Mouse (Mus musculus) NIH3T3 (cell line): ENCODE measurements at regions not wholly inside any gene's neighbourhood (a gene's known extent, or its start where the extent isn't known, plus 50 kb on each side); places are given as distances from the start of the nearest gene placed in this dataset.

Source experiments
- DNase-seq: peaks from one replicate; pipeline ENCODE4 v3.0.0-alpha.2; 2012; ENCODE audit warnings: low read depth

DNA sequence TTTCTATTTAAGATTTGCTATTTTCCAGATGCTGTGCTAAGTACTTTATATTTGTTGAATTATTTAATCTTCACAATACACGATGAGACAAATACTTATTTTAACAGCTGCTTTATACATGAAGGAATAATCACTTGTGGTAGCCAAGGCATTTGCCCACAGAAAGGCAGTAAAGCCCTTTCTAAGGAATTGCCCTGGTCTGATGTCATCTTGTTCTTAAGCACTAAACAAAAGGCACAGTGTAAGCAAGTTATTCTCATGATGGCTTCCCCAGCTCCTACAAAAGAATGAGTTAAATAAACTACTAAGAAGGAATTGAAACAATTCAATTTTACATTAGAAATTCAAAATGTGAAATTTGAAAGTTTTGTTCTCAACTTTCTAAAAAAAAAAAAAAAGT lies 358.8 kb downstream of the Cenpc1 start:
- DNase-seq: no peak

DNA sequence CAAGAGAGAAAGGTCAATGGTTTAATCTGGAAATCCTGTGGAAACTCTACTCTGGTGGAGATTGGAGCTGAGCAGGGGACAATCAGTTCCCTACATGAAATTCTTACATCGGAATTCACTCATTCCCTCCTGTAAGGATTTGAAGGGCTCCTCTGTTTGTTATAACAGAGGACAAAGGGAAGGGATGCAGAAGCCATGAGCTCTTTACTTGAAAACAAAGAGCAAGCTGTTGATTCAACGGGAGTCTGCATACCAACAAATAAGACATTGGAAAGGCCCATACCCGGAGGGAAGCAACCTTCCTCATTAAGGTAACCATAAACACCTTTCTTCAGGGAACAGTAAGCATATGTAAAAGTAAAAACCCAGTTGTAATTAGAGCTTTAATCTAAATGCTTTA lies 359.3 kb downstream of the Cenpc1 start:
- DNase-seq: no peak

DNA sequence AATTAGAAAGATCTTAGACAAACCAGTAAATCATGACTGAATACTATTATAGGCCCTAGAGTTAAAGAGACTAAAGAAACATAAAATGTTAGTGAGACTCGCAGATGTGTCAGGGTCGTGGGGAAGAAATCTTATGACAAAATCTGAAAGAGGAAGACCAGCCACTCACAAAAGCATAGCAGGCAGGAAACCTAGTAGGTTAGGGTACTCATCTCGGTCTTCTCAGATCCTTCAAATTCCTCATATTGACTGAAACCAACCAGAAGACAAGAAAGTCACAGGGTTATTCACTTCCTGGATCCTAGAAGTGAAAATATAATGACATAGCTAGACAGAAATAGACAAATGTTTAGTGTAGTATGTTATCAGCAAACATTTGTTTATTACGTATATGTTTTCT lies 387.5 kb downstream of the Cenpc1 start:
- DNase-seq: no peak

DNA sequence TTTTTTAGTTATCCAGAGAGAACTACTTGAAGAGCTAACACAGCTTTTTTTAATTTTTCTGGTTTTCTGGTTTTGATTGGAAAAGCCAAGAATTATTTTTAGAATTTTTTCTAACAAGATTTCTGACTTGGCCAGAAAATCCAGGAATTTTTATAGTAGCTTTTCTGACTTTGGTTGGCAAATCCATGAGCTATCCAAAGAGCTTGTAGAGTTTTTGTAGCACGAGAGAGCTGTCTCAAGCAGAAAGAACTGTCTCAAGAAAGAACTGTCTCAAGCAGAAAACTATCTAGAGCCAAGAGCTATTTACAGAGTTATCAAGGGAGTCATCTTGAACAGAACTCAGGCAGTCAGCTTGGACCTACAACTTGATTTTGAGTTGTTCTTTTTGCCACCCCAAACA lies 394.3 kb downstream of the Cenpc1 start:
- no peak for DNase-seq

DNA sequence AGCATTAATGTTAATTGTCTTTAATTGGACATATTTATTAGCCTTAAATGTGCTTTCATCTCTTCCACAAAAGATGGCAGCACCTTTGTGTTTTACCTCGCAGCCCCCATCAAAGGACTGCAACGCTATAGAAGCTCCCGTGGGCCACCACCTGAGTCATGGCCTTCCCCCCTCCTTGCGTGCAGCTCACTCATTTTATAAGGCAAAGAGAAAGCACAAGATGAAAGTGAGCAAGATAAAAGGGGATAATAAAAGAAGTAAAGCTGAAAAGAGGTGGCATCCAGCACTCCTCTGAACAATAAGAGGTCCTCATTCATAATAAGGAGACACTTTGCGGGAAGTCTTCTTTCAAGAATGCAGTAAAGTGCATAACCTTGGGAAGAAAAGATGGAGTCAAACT lies 403.9 kb downstream of the Cenpc1 start:
- no peak for DNase-seq

DNA sequence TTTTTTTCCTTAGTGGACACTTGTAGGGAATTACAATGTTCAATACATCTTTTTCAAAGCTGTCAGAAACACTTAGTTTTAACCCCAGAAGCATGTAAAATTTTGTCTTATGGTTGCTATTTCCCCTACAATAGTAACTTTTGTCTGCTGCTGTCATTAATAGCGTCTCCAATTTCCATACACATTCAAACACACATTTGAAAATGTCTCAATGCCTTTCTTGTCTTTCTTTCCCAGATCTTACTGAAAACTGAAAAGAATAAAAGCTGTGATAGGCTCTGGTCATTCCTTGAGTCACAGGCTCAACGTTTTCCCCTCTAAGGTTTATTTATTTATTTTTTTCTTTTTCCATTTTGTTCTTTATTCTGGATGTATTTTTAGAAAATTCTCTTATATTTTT lies 444.3 kb downstream of the Cenpc1 start:
- no peak for DNase-seq

DNA sequence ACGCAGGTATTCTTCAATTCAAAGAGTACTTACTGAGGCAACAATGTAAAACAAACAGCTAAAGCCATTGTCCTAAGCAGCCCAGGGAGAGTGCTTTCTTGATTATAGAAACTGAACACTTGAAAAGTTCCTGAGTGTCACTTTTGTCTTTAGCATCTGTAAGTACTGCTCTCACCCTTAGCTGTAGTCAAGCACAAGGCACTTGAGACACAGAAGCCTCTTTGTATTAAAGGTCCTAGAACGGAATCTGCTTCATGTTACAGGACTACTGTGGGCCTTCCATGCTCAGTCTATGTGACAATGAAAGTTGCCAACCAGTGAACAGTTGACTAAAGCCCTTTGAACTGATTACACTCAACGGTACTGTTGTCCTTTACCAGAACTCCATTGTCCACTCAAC lies 450.6 kb downstream of the Cenpc1 start:
- DNase-seq: no peak

DNA sequence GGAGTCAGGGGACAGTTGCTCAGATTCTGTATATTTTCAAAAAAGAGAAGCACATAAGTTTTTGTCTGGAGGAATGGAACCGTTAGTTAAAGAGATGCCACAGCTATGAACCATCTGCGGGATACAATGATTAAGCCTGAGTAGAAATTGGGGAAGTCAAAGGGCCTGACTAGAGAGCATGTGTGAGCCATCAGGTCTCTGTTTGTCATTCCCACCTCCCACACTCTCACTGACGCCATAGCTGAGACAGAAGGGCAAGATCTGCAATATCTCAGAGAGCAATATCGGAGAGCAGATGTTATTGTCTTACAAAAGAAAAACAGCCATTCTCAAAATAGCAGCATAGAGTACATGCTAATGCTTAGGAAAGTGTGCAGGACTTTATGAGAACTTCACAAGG lies 452.8 kb downstream of the Cenpc1 start:
- no peak for DNase-seq

DNA sequence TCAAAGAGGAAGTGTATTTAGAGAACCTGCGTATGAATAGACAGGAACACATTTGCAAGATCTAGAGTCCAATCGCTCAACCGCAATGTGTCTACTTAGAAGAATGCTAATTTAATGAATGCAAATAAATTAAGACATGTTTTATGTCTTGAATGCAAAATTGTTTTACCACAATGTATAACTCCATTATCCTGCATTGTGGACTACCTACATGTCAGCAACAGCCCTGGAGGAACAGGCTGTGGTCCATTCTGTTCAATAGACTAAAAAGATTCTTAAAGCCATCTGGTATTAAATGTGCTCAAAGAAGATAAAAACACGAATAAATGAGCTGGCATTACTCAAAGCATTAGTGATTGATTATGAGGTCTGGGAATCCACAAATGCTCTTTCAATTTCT lies 456.3 kb downstream of the Cenpc1 start:
- DNase-seq: no peak

DNA sequence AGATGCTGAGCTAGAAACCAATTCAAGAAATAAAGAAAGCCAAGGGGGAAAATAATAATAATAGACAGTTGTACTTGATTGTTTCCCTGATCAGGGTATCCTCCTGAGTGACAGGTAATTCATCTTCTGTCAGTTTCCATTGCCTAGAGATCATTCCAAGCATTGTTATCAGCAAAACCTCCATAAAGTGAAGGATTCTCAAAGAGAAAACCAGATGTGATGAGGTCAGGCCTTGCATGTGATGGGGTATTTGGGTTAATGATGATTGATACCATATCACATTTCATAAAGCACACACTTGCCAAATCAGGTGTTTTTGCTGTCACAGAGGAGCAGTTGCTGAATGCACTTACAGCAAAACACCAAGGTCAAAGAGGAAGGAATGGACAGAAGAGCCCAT lies 467.2 kb downstream of the Cenpc1 start:
- no peak for DNase-seq

DNA sequence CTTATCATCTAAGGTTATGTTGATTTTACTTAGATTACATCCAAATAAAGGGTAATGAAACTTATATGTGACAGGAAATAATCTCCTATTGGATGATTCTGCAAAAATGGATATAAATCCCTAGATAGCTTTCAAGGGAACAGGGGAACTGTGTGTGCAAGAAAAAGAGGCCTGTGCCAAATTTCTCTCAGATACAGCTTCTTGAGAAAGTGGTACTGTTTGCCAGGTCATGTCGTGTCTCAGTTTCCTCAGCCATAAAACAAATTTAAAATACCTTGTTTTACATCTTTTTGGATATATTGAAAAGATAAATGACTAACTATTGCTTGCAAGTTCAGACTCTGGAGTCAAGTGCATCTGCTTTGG lies 470.3 kb downstream of the Cenpc1 start:
- no peak for DNase-seq

DNA sequence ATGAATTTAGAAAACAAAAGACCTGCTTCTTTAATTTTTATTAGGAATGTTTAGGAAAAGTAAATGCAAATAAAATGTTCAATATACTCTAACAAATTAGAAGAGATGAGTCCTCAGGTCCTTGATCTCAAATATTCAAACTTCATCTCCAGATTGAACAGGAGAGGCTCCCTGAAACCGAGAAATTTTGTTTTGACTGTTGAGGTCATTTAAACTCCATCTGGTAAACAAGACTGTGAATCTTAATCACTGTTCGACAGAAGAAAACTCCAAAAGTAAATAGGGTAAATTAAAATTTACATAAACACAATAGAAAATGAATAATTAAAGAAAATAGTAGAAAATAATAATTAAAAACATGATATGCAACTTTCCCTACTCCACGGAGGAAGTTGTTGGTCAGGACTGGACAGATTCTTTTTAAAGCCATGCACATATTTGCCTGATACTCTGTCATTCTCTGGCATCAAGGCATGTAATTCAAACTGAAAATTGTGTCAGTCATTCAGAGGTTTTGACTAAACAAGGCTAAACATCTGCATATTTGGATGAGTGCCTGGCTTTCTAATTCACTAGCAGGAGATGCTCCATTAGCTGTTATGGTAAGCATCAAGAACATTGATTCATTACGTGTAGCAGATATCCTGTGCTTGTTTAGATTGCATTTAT lies 470.8 kb downstream of the Cenpc1 start:
- no peak for DNase-seq

DNA sequence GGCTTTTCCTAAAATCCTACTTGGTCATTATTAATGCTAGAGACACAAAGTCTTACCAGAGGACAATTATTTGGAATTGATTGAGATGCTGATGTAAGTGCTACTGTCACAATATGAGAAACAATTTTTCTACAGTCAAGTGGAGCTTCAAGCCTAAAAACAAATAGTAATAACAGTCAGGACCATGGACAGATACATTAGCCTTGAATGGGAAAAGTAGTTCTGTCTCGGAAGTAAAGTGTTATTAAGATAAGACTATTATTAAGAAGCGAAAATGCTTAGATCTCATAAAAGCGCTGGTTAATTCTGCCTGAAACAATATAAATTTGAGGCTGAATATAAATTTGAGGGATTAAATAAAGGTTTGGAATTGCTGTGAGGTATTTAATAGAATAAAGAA lies 473.1 kb downstream of the Cenpc1 start:
- peak; percentile 36 for DNase-seq

DNA sequence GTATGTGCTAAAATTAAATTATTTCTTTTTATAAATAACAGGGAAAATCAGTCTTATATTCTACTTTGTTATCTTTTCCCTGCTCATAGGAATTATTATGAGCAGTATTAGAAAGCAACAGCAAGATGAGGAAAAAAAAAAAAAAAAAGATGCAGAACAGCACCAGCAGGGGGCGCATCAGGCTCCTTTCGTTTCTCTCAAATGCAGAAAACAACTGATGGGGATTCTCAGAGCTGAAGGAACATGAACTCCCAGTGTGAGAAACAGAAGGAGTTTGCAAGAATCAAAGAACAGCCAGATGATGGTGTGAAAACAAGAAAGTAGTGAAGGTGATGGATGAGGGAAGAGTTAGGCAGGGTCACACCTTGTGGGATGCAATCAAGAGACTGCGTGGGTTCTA lies 478.7 kb downstream of the Cenpc1 start:
- peak; percentile 62 for DNase-seq

DNA sequence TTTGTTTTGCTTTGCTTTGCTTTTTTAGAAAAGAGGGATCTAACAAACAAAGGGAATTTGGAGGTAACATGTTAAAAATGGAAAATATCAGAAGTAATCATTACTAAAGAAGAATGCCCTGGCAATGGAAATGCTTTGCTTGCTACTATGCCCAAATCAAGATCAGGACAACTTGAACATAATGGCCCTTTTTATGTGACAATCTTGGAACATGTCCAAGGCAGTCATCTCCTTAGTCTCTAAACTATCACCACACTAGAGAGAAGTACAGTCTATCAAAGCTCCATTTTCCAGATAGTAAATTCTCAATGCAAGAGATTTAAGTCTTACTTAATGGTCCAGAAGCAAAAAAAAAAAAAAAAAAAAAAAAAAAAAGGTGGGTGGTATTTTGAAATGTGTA lies 492.9 kb downstream of the Cenpc1 start:
- DNase-seq: no peak

DNA sequence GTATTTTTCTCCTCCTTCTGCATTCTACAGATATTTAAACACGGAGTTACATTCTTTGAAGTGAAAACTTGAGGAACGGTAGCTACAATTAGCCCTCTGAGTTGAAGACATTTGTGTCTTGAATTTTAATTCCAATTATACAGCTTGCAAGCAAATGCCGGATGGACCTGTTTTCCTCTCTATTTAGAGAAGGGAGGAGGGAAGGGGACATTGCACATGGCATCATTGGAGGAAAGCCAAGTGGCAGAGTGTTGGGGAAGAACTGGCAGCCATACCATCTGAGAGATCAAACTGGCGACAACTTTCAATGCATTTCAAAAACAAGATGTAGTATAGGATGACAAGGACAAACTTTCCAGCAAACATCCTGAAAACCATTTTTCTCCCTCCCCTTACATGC lies 493.4 kb downstream of the Cenpc1 start:
- DNase-seq: no peak

DNA sequence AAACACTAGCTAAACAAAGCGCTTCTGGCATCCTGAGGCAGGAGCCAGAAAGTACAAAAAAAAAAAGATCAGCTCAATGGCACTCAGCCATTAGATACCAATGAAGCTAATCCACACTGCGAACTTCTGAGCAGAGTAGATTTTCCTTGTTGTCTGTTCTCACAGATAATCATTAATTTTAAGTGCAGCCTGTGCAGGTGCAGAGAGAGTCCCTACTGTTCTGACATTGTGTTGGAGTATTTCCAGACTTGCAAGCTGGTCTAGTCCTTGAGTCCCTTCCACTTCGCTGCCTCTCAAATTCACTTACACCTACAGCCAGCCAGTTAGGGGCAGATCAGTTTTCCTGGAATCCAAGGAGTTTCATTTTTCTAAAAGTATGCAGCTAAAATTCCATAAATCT lies 494.0 kb downstream of the Cenpc1 start:
- DNase-seq: no peak

DNA sequence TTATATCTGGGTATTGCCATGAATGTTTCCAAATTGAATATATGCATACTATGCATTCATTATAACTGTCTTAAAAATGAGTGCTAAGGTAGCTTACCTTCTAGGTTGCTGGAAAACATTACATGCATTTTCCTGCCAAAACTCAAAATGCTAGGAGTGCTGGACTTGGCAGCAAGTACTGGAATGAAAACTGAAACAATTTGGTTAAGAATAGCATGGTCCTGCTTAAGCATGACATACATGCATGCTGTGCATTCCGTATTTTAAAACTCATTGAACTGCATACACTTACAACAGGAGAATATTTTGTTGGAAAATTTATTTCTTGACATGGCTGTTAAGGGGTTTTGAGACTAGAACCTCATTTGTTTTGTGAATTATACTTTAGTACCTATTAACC lies 529.1 kb downstream of the Cenpc1 start:
- no peak for DNase-seq

DNA sequence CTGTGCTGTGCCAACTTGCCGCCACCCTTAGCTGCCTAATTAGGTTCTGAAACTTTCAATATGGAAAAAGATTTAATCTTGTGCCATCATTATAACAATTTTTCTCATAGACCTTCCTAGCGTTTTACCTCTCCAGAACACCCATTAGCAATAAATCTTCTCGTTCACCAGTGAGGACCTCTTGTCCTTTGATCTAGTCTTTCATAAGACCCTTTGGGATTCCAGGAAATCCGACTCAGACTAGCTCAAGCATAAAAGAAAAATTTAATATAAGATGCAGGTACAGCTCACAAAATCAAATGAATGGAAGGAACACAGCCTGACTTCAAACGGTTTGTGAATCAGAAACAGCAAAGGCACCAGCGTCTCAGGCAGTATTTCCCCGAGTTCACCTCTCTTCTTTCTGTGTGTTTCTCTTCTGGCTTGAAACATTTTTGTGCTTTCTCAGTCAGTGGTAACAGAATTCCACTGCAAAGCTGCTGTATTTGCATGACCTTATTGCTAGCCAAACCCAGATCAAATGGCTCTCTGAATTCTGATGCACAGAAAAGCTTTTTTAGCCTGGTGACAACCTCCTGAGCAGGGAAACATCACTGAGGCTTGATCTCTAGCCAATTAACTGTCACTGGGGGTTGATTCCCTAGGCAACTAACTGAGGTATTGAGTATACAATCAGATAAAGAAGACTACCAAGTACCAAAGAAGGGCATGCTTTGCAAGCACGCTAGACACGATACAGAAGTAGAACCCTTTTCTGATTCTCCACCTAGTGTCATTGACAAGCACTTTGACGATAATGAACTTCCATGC lies 539.8 kb downstream of the Cenpc1 start:
- DNase-seq: no peak

DNA sequence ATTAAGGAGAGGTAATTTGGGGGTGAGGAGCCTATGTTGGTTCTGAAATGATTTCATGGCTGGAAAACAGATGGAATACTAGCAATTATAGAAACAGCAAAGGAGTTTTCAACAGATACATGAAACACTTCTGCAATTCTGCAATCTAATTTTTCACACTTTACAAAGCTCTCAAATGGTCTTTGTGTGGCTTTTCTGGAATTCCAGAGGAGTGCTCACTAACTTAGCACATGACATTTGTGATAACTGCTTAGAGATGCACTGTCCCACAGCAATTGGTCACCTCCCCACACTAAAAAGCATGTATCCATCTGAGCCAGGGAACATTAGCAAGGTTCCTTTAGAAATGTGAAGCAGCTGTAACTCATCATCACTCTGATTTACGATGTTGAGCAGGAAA lies 560.1 kb downstream of the Cenpc1 start:
- DNase-seq: no peak

DNA sequence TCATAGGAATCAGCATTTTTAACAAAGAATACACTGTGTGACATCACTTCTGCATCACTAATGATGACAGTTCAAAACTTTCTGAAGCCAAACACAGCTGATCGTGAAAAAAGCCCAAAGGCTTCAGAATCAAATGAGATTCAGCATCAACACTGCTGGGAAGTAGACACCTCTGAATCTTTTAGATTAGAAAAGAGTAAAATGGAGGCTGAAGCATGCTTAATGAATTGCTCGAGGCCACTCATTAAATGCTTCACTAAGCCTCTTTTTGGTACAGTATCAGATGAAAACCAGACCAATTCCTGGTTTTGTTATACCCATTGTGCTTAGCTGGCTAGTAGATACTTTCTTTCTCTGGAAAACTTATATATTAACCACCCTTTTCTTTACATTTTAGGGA lies 568.1 kb downstream of the Cenpc1 start:
- no peak for DNase-seq

DNA sequence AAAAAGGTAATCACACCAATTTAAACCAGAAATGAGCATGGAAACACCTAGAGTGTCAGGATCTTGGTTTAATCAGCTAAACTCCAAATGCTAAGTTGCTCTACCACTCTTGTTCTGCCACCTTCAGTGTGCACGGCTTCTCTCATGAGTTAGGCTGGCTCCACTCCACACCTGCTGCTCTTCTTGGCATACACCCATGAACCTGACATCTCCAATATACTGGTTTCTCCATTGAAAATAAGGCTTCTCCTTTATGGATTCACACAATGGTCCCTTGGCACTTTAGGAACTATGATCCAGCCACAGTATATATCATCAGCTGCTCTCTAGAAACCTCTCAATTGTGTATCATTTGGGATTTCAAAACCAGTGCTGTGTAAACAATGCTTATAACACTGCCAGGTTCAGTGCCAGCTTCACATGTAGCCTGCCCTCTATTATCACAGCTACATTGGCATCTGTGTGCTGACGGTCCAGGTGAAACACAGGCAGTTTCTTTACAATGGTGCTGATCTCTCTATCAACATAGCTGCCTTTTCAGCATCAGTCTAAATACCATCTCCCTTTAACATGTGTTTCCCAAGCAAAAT lies 579.6 kb downstream of the Cenpc1 start:
- DNase-seq: no peak

DNA sequence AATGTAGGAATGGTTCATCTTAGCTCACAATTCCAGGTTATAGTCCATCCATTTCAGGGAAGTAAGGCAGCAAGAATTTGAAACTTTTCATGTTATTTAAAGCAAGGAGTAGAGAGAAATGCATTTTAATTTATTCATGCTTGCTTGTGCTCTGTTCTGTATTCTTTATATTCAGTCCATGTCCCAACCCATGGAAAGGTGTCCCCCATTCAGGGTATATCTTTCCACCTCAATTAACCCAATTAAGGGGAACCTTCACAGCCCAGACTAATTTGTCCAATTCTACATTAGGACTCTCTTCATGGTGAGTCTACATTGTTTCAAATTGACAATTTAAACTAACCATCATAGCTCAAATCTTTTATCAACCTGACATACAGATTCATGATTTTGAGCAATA lies 580.2 kb downstream of the Cenpc1 start:
- DNase-seq: no peak

DNA sequence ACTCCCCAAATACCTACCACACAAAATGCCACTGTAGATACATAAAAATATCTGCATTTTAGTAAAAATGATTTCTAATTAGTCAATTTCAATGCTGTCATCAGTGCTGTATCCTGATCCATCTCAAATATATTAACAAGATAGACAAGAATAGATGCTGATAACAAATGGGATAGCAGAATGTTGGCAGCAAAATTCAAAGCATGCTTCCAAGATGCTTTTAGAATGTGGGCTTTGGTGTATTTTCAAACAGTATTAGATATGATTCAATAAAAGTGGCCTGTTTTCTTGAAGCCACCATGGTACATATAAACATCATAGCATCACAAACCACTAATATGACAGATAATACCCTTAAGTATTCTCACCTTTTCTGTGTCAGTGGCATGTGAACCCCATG lies 597.6 kb downstream of the Cenpc1 start:
- no peak for DNase-seq
